Mouse (Mus musculus) MEL (cell line): ENCODE results near the gene Mfn2. TPM values are rescaled to one million over a fixed set of nuclear protein-coding genes. Genes with fewer than 3 reads are reported as not detected.

Experiments used
- DNase-seq: peaks from one replicate; pipeline ENCODE4 v3.0.0; 2011; ENCODE audit warnings: low read depth, low spot score
- H3K27ac ChIP-seq: 2 replicates; pipeline ENCODE4 v1.5.1; 2012; ENCODE audit warnings: low read depth, mild to moderate bottlenecking, control low read depth, low read length, moderate library complexity; ENCODE audit not compliant: control insufficient read depth
- H3K27me3 ChIP-seq, 2 experiments: fragments of 150-350 bp in 1 of 2; sonication (generic) in 1 of 2; 2 replicates each; pipeline ENCODE4 v1.6.1; 2012; ENCODE audit warnings: low read length in 2 of 2, mild to moderate bottlenecking in 2 of 2, improper control_type of control experiment in 1 of 2, moderate library complexity in 1 of 2; ENCODE audit not compliant: insufficient read depth in 2 of 2, control insufficient read depth in 1 of 2
- H3K36me3 ChIP-seq, 2 experiments: 2 replicates each; pipeline ENCODE4 v1.6.1; 2012 to 2014; ENCODE audit warnings: low read length in 2 of 2, improper control_type of control experiment in 1 of 2, inconsistent platforms in 1 of 2, mild to moderate bottlenecking in 1 of 2; ENCODE audit not compliant: insufficient read depth in 2 of 2, control insufficient read depth in 1 of 2
- H3K4me1 ChIP-seq, 2 experiments: fragments of 150-350 bp in 1 of 2; sonication (generic) in 1 of 2; 2 replicates each; pipeline ENCODE4 v1.6.1; 2012; ENCODE audit warnings: low read length in 2 of 2, improper control_type of control experiment in 1 of 2, mild to moderate bottlenecking in 1 of 2; ENCODE audit not compliant: insufficient read depth in 2 of 2, control insufficient read depth in 1 of 2
- H3K4me3 ChIP-seq, 2 experiments: fragments of 150-350 bp in 1 of 2; sonication (generic) in 1 of 2; 2 replicates each; pipeline ENCODE4 v1.5.1; 2012; ENCODE audit warnings: low read depth in 2 of 2, low read length in 2 of 2, mild to moderate bottlenecking in 2 of 2, moderate library complexity in 2 of 2, control low read depth in 1 of 2, improper control_type of control experiment in 1 of 2; ENCODE audit not compliant: control insufficient read depth in 1 of 2, insufficient read depth in 1 of 2
- H3K79me2 ChIP-seq: 2 replicates; pipeline ENCODE4 v1.6.1; 2012; ENCODE audit warnings: mild to moderate bottlenecking, low read length, moderate library complexity; ENCODE audit not compliant: control insufficient read depth, poor library complexity, insufficient read depth
- H3K9ac ChIP-seq: 2 replicates; pipeline ENCODE4 v1.6.1; 2012; ENCODE audit warnings: low read depth, mild to moderate bottlenecking, control low read depth, low read length, moderate library complexity; ENCODE audit not compliant: control insufficient read depth, poor library complexity, severe bottlenecking
- H3K9me3 ChIP-seq: fragments of 150-350 bp; sonication (generic); replicated peaks from 2 replicates; pipeline ENCODE4 v1.6.1; 2012; ENCODE audit warnings: mild to moderate bottlenecking, low read length, improper control_type of control experiment, moderate library complexity; ENCODE audit not compliant: insufficient read depth
- BHLHE40 ChIP-seq: IDR thresholded peaks from 2 replicates; pipeline ENCODE4 v1.6.1; 2012; ENCODE audit warnings: low read depth, mild to moderate bottlenecking, inconsistent platforms, low read length, improper control_type of control experiment, borderline replicate concordance
- CTCF ChIP-seq, 3 experiments: IDR thresholded peaks in 2 of 3; conservative IDR thresholded peaks in 1 of 3; 2 replicates each; pipeline ENCODE4 v1.5.1; 2011 to 2012; ENCODE audit warnings: low read length in 3 of 3, low read depth in 2 of 3, mild to moderate bottlenecking in 2 of 3, improper control_type of control experiment in 1 of 3, inconsistent platforms in 1 of 3, mixed read lengths in 1 of 3, moderate library complexity in 1 of 3; ENCODE audit not compliant: control insufficient read depth in 1 of 3, insufficient read depth in 1 of 3, poor library complexity in 1 of 3, severe bottlenecking in 1 of 3
- E2F4 ChIP-seq: IDR thresholded peaks from 2 replicates; pipeline ENCODE4 v1.6.1; 2011; ENCODE audit warnings: low read depth, low read length, improper control_type of control experiment, borderline replicate concordance
- ELF1 ChIP-seq: IDR thresholded peaks from 2 replicates; pipeline ENCODE4 v1.6.1; 2014; ENCODE audit warnings: low read depth, mild to moderate bottlenecking, inconsistent platforms, low read length, improper control_type of control experiment, moderate library complexity
- EP300 ChIP-seq, 2 experiments: IDR thresholded peaks; 2 replicates each; pipeline ENCODE4 v1.6.1; 2011; ENCODE audit warnings: improper control_type of control experiment in 2 of 2, low read length in 2 of 2, low read depth in 1 of 2, mild to moderate bottlenecking in 1 of 2
- ETS1 ChIP-seq: IDR thresholded peaks from 2 replicates; pipeline ENCODE4 v1.6.1; 2012; ENCODE audit warnings: low read depth, mild to moderate bottlenecking, inconsistent platforms, low read length, improper control_type of control experiment, moderate library complexity
- GABPA ChIP-seq: IDR thresholded peaks from 2 replicates; pipeline ENCODE4 v1.6.1; 2012; ENCODE audit warnings: low read depth, mild to moderate bottlenecking, inconsistent platforms, low read length, improper control_type of control experiment, moderate library complexity
- GATA1 ChIP-seq: IDR thresholded peaks from 2 replicates; pipeline ENCODE4 v1.6.1; 2011; ENCODE audit warnings: low read depth, low read length, improper control_type of control experiment
- KAT2A ChIP-seq: conservative IDR thresholded peaks from 2 replicates; pipeline ENCODE4 v1.6.1; 2012; ENCODE audit warnings: low read depth, low read length, improper control_type of control experiment, inconsistent platforms
- MAX ChIP-seq: IDR thresholded peaks from 2 replicates; pipeline ENCODE4 v1.6.1; 2011; ENCODE audit warnings: low read length, improper control_type of control experiment
- MAZ ChIP-seq: IDR thresholded peaks from 2 replicates; pipeline ENCODE4 v1.6.1; 2012; ENCODE audit warnings: low read depth, mild to moderate bottlenecking, inconsistent platforms, low read length, improper control_type of control experiment
- MEF2A ChIP-seq: IDR thresholded peaks from 2 replicates; pipeline ENCODE4 v1.6.1; 2014; ENCODE audit warnings: low read depth, mild to moderate bottlenecking, inconsistent platforms, low read length, improper control_type of control experiment; ENCODE audit not compliant: poor library complexity, insufficient replicate concordance, severe bottlenecking; ENCODE audit errors: extremely low read depth
- MXI1 ChIP-seq: IDR thresholded peaks from 2 replicates; pipeline ENCODE4 v1.6.1; 2011; ENCODE audit warnings: mild to moderate bottlenecking, low read depth, low read length, improper control_type of control experiment
- MYB ChIP-seq: IDR thresholded peaks from 2 replicates; pipeline ENCODE4 v1.6.1; 2011; ENCODE audit warnings: mild to moderate bottlenecking, low read depth, low read length, improper control_type of control experiment
- MYC ChIP-seq: IDR thresholded peaks from 2 replicates; pipeline ENCODE4 v1.6.1; 2011; ENCODE audit warnings: low read depth, mild to moderate bottlenecking, low read length, improper control_type of control experiment, moderate library complexity
- NELFE ChIP-seq: IDR thresholded peaks from 2 replicates; pipeline ENCODE4 v1.6.1; 2011; ENCODE audit warnings: low read depth, low read length, improper control_type of control experiment
- POLR2A ChIP-seq, 2 experiments: IDR thresholded peaks; 2 replicates each; pipeline ENCODE4 v1.6.1; 2011 to 2012; ENCODE audit warnings: low read length in 2 of 2, mild to moderate bottlenecking in 2 of 2, control low read depth in 1 of 2, improper control_type of control experiment in 1 of 2, low read depth in 1 of 2, moderate library complexity in 1 of 2; ENCODE audit not compliant: control insufficient read depth in 1 of 2, insufficient read depth in 1 of 2, poor library complexity in 1 of 2
- POLR2AphosphoS2 ChIP-seq: IDR thresholded peaks from 2 replicates; pipeline ENCODE4 v1.6.1; 2011; ENCODE audit warnings: low read length, improper control_type of control experiment
- POLR2AphosphoS5 ChIP-seq: IDR thresholded peaks from 2 replicates; pipeline ENCODE4 v1.6.1; 2012; ENCODE audit warnings: low read depth, borderline replicate concordance, mild to moderate bottlenecking, inconsistent platforms, low read length, moderate library complexity, mixed read lengths
- RAD21 ChIP-seq: IDR thresholded peaks from 2 replicates; pipeline ENCODE4 v1.6.1; 2011; ENCODE audit warnings: mild to moderate bottlenecking, low read depth, low read length, improper control_type of control experiment
- SIN3A ChIP-seq: IDR thresholded peaks from 2 replicates; pipeline ENCODE4 v1.6.1; 2012; ENCODE audit warnings: low read length, improper control_type of control experiment, inconsistent platforms
- SMC3 ChIP-seq: IDR thresholded peaks from 2 replicates; pipeline ENCODE4 v1.6.1; 2011; ENCODE audit warnings: low read depth, low read length, improper control_type of control experiment
- TAL1 ChIP-seq: IDR thresholded peaks from 2 replicates; pipeline ENCODE4 v1.6.1; 2012; ENCODE audit warnings: mild to moderate bottlenecking, inconsistent platforms, low read length, moderate library complexity, mixed read lengths
- TBP ChIP-seq: IDR thresholded peaks from 2 replicates; pipeline ENCODE4 v1.8.0; 2011; ENCODE audit warnings: low read depth, low read length, improper control_type of control experiment
- UBTF ChIP-seq: IDR thresholded peaks from 2 replicates; pipeline ENCODE4 v1.6.1; 2012; ENCODE audit warnings: low read depth, mild to moderate bottlenecking, inconsistent platforms, low read length, improper control_type of control experiment, moderate library complexity, borderline replicate concordance; ENCODE audit not compliant: insufficient read depth
- USF2 ChIP-seq, 2 experiments: IDR thresholded peaks; 2 replicates each; pipeline ENCODE4 v1.6.1; 2011 to 2012; ENCODE audit warnings: improper control_type of control experiment in 2 of 2, low read length in 2 of 2, borderline replicate concordance in 1 of 2, inconsistent platforms in 1 of 2, low read depth in 1 of 2, mild to moderate bottlenecking in 1 of 2; ENCODE audit not compliant: insufficient read depth in 1 of 2
- ZKSCAN1 ChIP-seq: IDR thresholded peaks from 2 replicates; pipeline ENCODE4 v1.6.1; 2012; ENCODE audit warnings: low read depth, mild to moderate bottlenecking, inconsistent platforms, low read length, improper control_type of control experiment, moderate library complexity
- ZMIZ1 ChIP-seq: IDR thresholded peaks from 2 replicates; pipeline ENCODE4 v1.6.1; 2012; ENCODE audit warnings: low read depth, mild to moderate bottlenecking, inconsistent platforms, low read length, improper control_type of control experiment, moderate library complexity
- polyA plus RNA-seq, 2 experiments: library from polyadenylated mRNA; stranded (reverse) in 1 of 2; unstranded in 1 of 2; fragments of >175 nt in 1 of 2; fragments of >200 nt in 1 of 2; gene quantifications; 2 replicates each; pipeline versions ENCODE4 v1.2.1 to v1.2.4; 2012; ENCODE audit warnings: low replicate concordance in 2 of 2, low read depth in 1 of 2; ENCODE audit not compliant: insufficient read length in 2 of 2, insufficient read depth in 1 of 2, missing spikeins in 1 of 2
- total RNA-seq: library from RNA; depleted of rRNA; stranded (reverse); fragments of 300-350 nt; gene quantifications from 2 replicates; pipeline ENCODE4 v1.2.3, GENCODE M21; 2012

Gene Mfn2
- total and polyA plus RNA-seq, 3 experiments = 19.0 to 32.8 TPM; not detected in 1

DNA sequence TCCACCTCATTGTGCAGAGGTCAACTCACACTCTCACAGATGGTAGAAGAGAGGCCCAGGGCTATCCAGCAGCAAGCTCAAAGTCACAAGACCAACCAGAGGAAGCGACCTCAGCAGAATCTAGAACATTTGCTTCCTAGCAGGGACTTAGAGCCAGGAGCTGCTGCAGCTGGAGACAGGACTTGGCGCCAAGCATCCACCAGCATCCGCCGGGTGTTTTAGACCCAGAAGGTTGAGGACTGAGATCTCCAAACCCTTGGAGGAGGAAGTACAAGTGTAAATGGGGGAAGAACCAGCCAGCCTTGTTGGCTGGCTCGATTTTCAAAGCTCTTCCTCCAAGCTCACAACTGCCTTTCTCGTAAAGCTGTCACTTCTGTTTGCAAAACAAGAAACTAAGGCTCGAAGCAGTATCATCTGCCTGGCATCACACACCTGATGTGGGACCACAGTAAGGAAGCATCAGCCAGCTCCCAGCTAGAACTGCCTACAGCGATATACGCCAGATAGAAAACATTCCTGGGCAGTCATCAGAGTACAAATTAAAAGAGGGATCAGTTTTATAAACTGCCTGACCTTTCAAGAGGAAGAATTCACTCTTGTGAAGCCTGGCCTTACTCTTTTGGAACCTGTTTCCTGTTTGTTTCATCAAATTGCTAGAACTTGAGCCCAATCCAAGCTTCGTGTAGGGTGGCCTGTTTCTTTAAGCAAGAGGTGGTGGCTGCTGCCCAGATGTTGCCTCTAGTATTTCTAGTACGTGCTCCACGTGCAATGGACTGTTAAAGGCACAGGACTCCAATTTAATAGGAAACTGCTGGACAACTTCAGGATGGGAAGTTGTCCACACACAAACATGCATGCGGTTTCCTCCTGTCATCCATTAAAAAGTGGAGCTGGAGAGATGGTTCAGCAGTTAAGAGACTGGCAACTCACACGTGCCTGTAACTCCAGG is 33.9 kb upstream of the Mfn2 start (continued):
- no peak for TF ChIP-seq UBTF
- no peak for TF ChIP-seq USF2 (IDR thresholded peaks at IDR 0.05; ENCODE audit: borderline replicate concordance in 1 of 2, insufficient read depth in 1 of 2, low read depth in 1 of 2, low read length in 2 of 2)
- TF ChIP-seq MYC = peak; percentile 82
- TF ChIP-seq POLR2AphosphoS5 = no peak
- TF ChIP-seq MYB = no peak
- no peak for TF ChIP-seq ZKSCAN1
- TF ChIP-seq SIN3A = peak; percentile 96
- no peak for TF ChIP-seq TAL1
- TF ChIP-seq POLR2A (IDR thresholded peaks at IDR 0.05; ENCODE audit: control insufficient read depth in 1 of 2, insufficient read depth in 1 of 2, low read depth in 1 of 2, low read length in 2 of 2, poor library complexity in 1 of 2) = peak in 1 of 2 experiments; percentile 31; a peak in 1 of 4 replicates
- peak; percentile 58; the same call in 1 of the 2 replicates for TF ChIP-seq TBP
- TF ChIP-seq MXI1 = peak; percentile 90
- TF ChIP-seq EP300 (IDR thresholded peaks at IDR 0.05; ENCODE audit: low read depth in 1 of 2, low read length in 2 of 2) = peak in 1 of 2 experiments; percentile 27; a peak in 1 of 4 replicates
- TF ChIP-seq ZMIZ1 = no peak
- TF ChIP-seq POLR2AphosphoS2 = no peak
- no peak for TF ChIP-seq GATA1
- TF ChIP-seq E2F4 = no peak
- no peak for TF ChIP-seq CTCF (IDR thresholded peaks at IDR 0.05 in 2 of 3, conservative IDR thresholded peaks at IDR 0.05 in 1 of 3; ENCODE audit: control insufficient read depth in 1 of 3, insufficient read depth in 1 of 3, low read depth in 2 of 3, low read length in 3 of 3, poor library complexity in 1 of 3, severe bottlenecking in 1 of 3)
- TF ChIP-seq ETS1 = no peak
- no peak for TF ChIP-seq MEF2A
- TF ChIP-seq, all 39 proteins: peak for 12

DNA sequence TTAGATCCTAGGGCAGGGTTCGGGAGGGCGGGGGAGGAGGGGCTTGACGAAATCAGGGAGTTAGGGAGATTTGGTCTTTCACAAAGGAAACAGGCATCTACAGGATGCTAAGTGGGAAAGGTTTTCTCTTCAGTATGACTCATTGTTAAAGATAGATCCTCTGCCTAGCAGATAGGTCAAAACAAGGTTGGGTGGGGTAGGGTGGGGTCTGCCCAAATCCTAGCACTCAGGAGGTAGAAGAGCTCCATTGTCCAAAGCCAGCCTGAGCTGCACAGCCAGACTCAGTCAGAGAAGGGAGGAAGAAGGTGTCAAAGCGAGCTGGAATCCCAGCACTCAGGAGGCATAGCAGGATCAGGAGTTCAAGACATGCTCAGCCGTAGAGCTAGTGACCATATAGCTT is 33.0 kb upstream of the Mfn2 start:
- TF ChIP-seq UBTF (no peak), NELFE (no peak), USF2 (IDR thresholded peaks at IDR 0.05; ENCODE audit: borderline replicate concordance in 1 of 2, insufficient read depth in 1 of 2, low read depth in 1 of 2, low read length in 2 of 2) (no peak), POLR2A (IDR thresholded peaks at IDR 0.05; ENCODE audit: control insufficient read depth in 1 of 2, insufficient read depth in 1 of 2, low read depth in 1 of 2, low read length in 2 of 2, poor library complexity in 1 of 2) (no peak), MAZ (no peak), KAT2A (no peak), SIN3A (no peak), CTCF (IDR thresholded peaks at IDR 0.05 in 2 of 3, conservative IDR thresholded peaks at IDR 0.05 in 1 of 3; ENCODE audit: control insufficient read depth in 1 of 3, insufficient read depth in 1 of 3, low read depth in 2 of 3, low read length in 3 of 3, poor library complexity in 1 of 3, severe bottlenecking in 1 of 3) (no peak), SMC3 (no peak), MAX (no peak), POLR2AphosphoS2 (no peak), MYB (no peak), ELF1 (no peak), RAD21 (no peak), GATA1 (no peak), POLR2AphosphoS5 (no peak), BHLHE40 (no peak), TBP (no peak), GABPA (no peak)
- Histone ChIP-seq H3K4me1 (peaks cover 7 to 24% of the 10 kb centered on the region in 2 experiments), H3K36me3 (peaks cover 0 to 7% of the 10 kb centered on the region in 2 experiments; a peak in 2 of 4 replicates), H3K79me2 (peaks cover 18% of the 10 kb centered on the region), H3K9me3 (no peaks in the 10 kb centered on the region), H3K4me3 (peak overlapping the region; percentile 10 to 39; a peak in 2 of 4 replicates), H3K27me3 (no peaks in the 10 kb centered on the region), H3K27ac (no peak overlapping the region), H3K9ac (peak overlapping the region; percentile 15; the same call in 1 of the 2 replicates)
- peak; percentile 25 for DNase-seq
